9 mouse cellular contexts compared by ENCODE assay signal in the genomic region with DNA sequence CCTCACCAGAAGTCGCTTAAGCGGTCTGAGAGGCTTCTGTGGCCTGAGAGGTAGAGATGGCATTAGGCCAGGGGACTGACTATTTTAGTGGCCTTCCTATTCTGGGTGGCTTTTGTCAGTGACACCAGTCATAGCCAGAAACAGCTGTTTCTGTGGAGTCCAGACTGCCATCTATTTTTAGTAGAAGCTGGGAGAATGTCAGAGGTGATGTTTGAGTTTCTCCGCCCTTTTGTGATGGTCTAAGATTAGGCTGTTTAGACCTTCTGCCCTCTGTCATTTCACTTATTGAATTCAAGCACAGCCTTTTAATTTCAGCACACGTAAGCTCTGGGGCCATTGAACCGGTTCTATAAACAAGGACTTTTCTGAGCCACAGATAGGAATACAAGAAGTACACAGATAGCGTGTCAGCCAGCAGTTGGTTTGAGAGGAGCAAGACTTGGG. TPM values are rescaled to one million over a fixed set of nuclear protein-coding genes. Genes with fewer than 3 reads are reported as not detected.
DNase-seq lines count a peak whose midpoint lies in the region; ATAC-seq and TF ChIP-seq lines count a peak whose summit lies in the region.
"Had no signal": no experiment of that assay in that cellular context is flagged by ENCODE, and none has a peak within 500 bp of the region (broad histone marks: within the 10 kb centered on the region; RNA-seq: fewer than 3 reads in every experiment).

No protein-coding gene starts in this region.

- no peak for TF ChIP-seq CTCF in liver, postnatal 0 days (IDR thresholded peaks at IDR 0.05; ENCODE audit: low read depth)

- H3K27ac ChIP-seq in hindbrain, embryonic 15.5 days (replicated peaks), result 0 out of 2 replicates have a peak overlapping the region, but pooled peaks have one; percentile 18
- no peak overlapping the region; the same call in 1 of the 2 replicates for H3K27ac ChIP-seq in hindbrain, embryonic 14.5 days
- peak overlapping the region; percentile 91 for H3K27ac ChIP-seq in heart, embryonic 13.5 days (replicated peaks)
- peak overlapping the region; percentile 67 for H3K27ac ChIP-seq in liver, postnatal 0 days (ENCODE audit: low read depth)

- H3K36me3 ChIP-seq in hindbrain, embryonic 15.5 days, result no peaks in the 10 kb centered on the region
- H3K36me3 ChIP-seq in hindbrain, embryonic 14.5 days (replicated peaks; ENCODE audit: control insufficient read depth, insufficient read depth), result no peaks in the 10 kb centered on the region
- H3K36me3 ChIP-seq in heart, embryonic 13.5 days, result no peaks in the 10 kb centered on the region
- H3K36me3 ChIP-seq in liver, postnatal 0 days (replicated peaks; ENCODE audit: insufficient read depth, low read length), result no peaks in the 10 kb centered on the region

- peaks cover 4% of the 10 kb centered on the region for H3K4me1 ChIP-seq in hindbrain, embryonic 15.5 days (replicated peaks)
- H3K4me1 ChIP-seq in hindbrain, embryonic 14.5 days (replicated peaks; ENCODE audit: control insufficient read depth, insufficient read depth, low read length), result 0 out of 2 replicates have a peak, but pooled peaks cover 4% of the 10 kb centered on the region
- H3K4me1 ChIP-seq in heart, embryonic 13.5 days, result peaks cover 76% of the 10 kb centered on the region
- H3K4me1 ChIP-seq in liver, postnatal 0 days (ENCODE audit: insufficient read depth), result peaks cover 15% of the 10 kb centered on the region

- no peak overlapping the region for H3K4me3 ChIP-seq in hindbrain, embryonic 15.5 days
- H3K4me3 ChIP-seq in hindbrain, embryonic 14.5 days (replicated peaks; ENCODE audit: low read length), result no peak overlapping the region
- H3K4me3 ChIP-seq in heart, embryonic 13.5 days, result no peak overlapping the region
- no peak overlapping the region for H3K4me3 ChIP-seq in liver, postnatal 0 days (ENCODE audit: low read depth, low read length)

- no peak for DNase-seq in hindbrain, embryonic 14.5 days (ENCODE audit: low spot score)
- peak; percentile 36 for DNase-seq in adipocyte (ENCODE audit: low spot score)
- DNase-seq in liver, postnatal 0 days, result no peak
- no peak for DNase-seq in retina, postnatal 1 day
- DNase-seq in thymus, adult 18-20 months, result no peak
- DNase-seq: thymus, postnatal 14 days had no signal

- no peak overlapping the region for H3K4me2 ChIP-seq in hindbrain, embryonic 15.5 days
- no peak overlapping the region for H3K4me2 ChIP-seq in hindbrain, embryonic 14.5 days (replicated peaks)
- peak overlapping the region; percentile 37 for H3K4me2 ChIP-seq in heart, embryonic 13.5 days
- no peak overlapping the region for H3K4me2 ChIP-seq in liver, postnatal 0 days (ENCODE audit: low read depth, low read length)

- no peaks in the 10 kb centered on the region for H3K27me3 ChIP-seq in hindbrain, embryonic 15.5 days
- no peaks in the 10 kb centered on the region for H3K27me3 ChIP-seq in hindbrain, embryonic 14.5 days (ENCODE audit: control insufficient read depth, insufficient read depth, low read length)
- peaks cover 9% of the 10 kb centered on the region; the same call in 1 of the 2 replicates for H3K27me3 ChIP-seq in heart, embryonic 13.5 days (replicated peaks)
- H3K27me3 ChIP-seq in liver, postnatal 0 days (ENCODE audit: insufficient read depth, low read length), result no peaks in the 10 kb centered on the region

- no peak overlapping the region for H3K9ac ChIP-seq in hindbrain, embryonic 15.5 days
- H3K9ac ChIP-seq in hindbrain, embryonic 14.5 days, result no peak overlapping the region
- 0 out of 2 replicates have a peak overlapping the region, but pooled peaks have one; percentile 20 for H3K9ac ChIP-seq in heart, embryonic 13.5 days
- 0 out of 2 replicates have a peak overlapping the region, but pooled peaks have one; percentile 2 for H3K9ac ChIP-seq in liver, postnatal 0 days (replicated peaks)

- WGBS in hindbrain, embryonic 15.5 days, result 62% methylated on average over 6 of the region's 6 CpGs
- 64% methylated on average over 6 of the region's 6 CpGs for WGBS in hindbrain, embryonic 14.5 days
- 18% methylated on average over 6 of the region's 6 CpGs for WGBS in heart, embryonic 13.5 days
- WGBS in liver, postnatal 0 days (ENCODE audit: insufficient replicate concordance), result 54% methylated on average over 6 of the region's 6 CpGs

- H3K9me3 ChIP-seq in hindbrain, embryonic 15.5 days, result no peaks in the 10 kb centered on the region
- no peaks in the 10 kb centered on the region for H3K9me3 ChIP-seq in hindbrain, embryonic 14.5 days (ENCODE audit: control insufficient read depth, low read length)
- H3K9me3 ChIP-seq in heart, embryonic 13.5 days, result no peaks in the 10 kb centered on the region
- H3K9me3 ChIP-seq in liver, postnatal 0 days (ENCODE audit: low read length), result no peaks in the 10 kb centered on the region

- no peak for TF ChIP-seq EP300 in liver, postnatal 0 days (IDR thresholded peaks at IDR 0.05; ENCODE audit: low read depth)

- no peak for ATAC-seq in hindbrain, embryonic 15.5 days (ENCODE audit: low FRiP score, low read depth)
- ATAC-seq in hindbrain, embryonic 14.5 days (ENCODE audit: low FRiP score), result no peak
- ATAC-seq in heart, embryonic 13.5 days (ENCODE audit: extremely low read depth, insufficient number of reproducible peaks, low FRiP score, low TSS enrichment), result peak; percentile 66
- peak; percentile 68 for ATAC-seq in liver, postnatal 0 days
- ATAC-seq in frontal cortex, adult (ENCODE audit: low TSS enrichment), result no peak

RNA-seq across cellular contexts. Expression of a gene that starts 40.8 kb away (rescaled TPM):
- 11.5 and 12.3 TPM in 2 replicates for polyA plus RNA-seq in hindbrain, embryonic 15.5 days (2015; fragmentation: Nextera tagmentation; extraction: Ambion mirVana)
- polyA plus RNA-seq in hindbrain, embryonic 14.5 days (2014; fragmentation: Nextera tagmentation; extraction: Ambion mirVana), result 15.6 and 16.8 TPM in 2 replicates
- polyA plus RNA-seq in heart, embryonic 13.5 days (2015; fragmentation: Nextera tagmentation; extraction: Ambion mirVana), result 8.4 and 9.2 TPM in 2 replicates
- polyA plus RNA-seq in liver, postnatal 0 days (2015; fragmentation: Nextera tagmentation; extraction: Ambion mirVana), result 2.0 and 2.1 TPM in 2 replicates

Comparison
In these comparisons a context has a peak if more than half of its experiments do, and no peak if none do; other contexts are left out.
1. ATAC-seq: peak in heart, embryonic 13.5 days (single experiment) and liver, postnatal 0 days (single experiment); none in hindbrain, embryonic 15.5 days (single experiment), hindbrain, embryonic 14.5 days (single experiment) and frontal cortex, adult (single experiment).
2. H3K9ac ChIP-seq: peak in heart, embryonic 13.5 days (single experiment) and liver, postnatal 0 days (single experiment); none in hindbrain, embryonic 15.5 days (single experiment) and hindbrain, embryonic 14.5 days (single experiment).